Mouse (Mus musculus) embryonic fibroblast, embryonic 13.5 days (primary cell): ENCODE data around the gene Tnfsf18.

Source experiments
- CTCF ChIP-seq: IDR thresholded peaks from 2 replicates; pipeline ENCODE4 v1.5.1; 2011; ENCODE audit warnings: mild to moderate bottlenecking, control low read depth, low read length, moderate library complexity, borderline replicate concordance; ENCODE audit not compliant: insufficient read depth
- POLR2A ChIP-seq: IDR thresholded peaks from 2 replicates; pipeline ENCODE4 v1.6.1; 2011; ENCODE audit warnings: low read depth, mild to moderate bottlenecking, control low read depth, low read length, moderate library complexity

- TF ChIP-seq POLR2A = no peak
- TF ChIP-seq CTCF = no peak
Observed at GRCm38 (mm10) chr1:161528173-161528572, 33.7 kb downstream of the Tnfsf18 start.
